Mouse (Mus musculus) lung, embryonic 16.5 days (tissue): ENCODE measurements at regions not wholly inside any gene's neighbourhood (a gene's known extent, or its start where the extent isn't known, plus 50 kb on each side); places are given as distances from the start of the nearest gene placed in this dataset.

Experiments
- ATAC-seq: fragments of 200-750 bp; cut with Nextera tagmentation; 2 replicates; pipeline ENCODE4 v1.8.0; 2017; ENCODE audit warnings: low read depth, mild to moderate bottlenecking, moderate library complexity
- H3K27ac ChIP-seq: fragments of 300-500 bp; sonication (generic); 2 replicates; pipeline ENCODE4 v1.5.1; 2014; ENCODE audit warnings: mild to moderate bottlenecking, control low read depth, low read length
- H3K27me3 ChIP-seq: fragments of 300-500 bp; sonication (generic); 2 replicates; pipeline ENCODE4 v1.6.1; 2014; ENCODE audit warnings: low read depth, low read length, mixed read lengths; ENCODE audit not compliant: control insufficient read depth, insufficient read depth
- H3K36me3 ChIP-seq: fragments of 300-500 bp; sonication (generic); 2 replicates; pipeline ENCODE4 v1.6.1; 2014; ENCODE audit warnings: low read length; ENCODE audit not compliant: control insufficient read depth, insufficient read depth
- H3K4me1 ChIP-seq: fragments of 300-500 bp; sonication (generic); replicated peaks from 2 replicates; pipeline ENCODE4 v1.6.1; 2014; ENCODE audit warnings: low read length, mixed read lengths; ENCODE audit not compliant: control insufficient read depth, insufficient read depth
- H3K4me2 ChIP-seq: fragments of 300-500 bp; sonication (generic); 2 replicates; pipeline ENCODE4 v1.6.1; 2014; ENCODE audit warnings: low read depth, low read length, control low read depth
- H3K4me3 ChIP-seq: fragments of 300-500 bp; sonication (generic); 2 replicates; pipeline ENCODE4 v1.5.1; 2014; ENCODE audit warnings: mild to moderate bottlenecking, low read length, control low read depth
- H3K9ac ChIP-seq: fragments of 300-500 bp; sonication (generic); 2 replicates; pipeline ENCODE4 v1.6.1; 2014; ENCODE audit warnings: low read length, control low read depth
- H3K9me3 ChIP-seq: fragments of 300-500 bp; sonication (generic); 2 replicates; pipeline ENCODE4 v1.6.1; 2016; ENCODE audit warnings: low read length; ENCODE audit not compliant: control insufficient read depth
- WGBS: fragments of 180-500 bp; shearing (Covaris S2); extraction: QIAGEN DNeasy Blood & Tissue Kit; methylation state at CpG from one replicate; pipeline ENCODE4 v1.1.7; 2014; 5-methylcytosine and 5-hydroxymethylcytosine counted together

DNA sequence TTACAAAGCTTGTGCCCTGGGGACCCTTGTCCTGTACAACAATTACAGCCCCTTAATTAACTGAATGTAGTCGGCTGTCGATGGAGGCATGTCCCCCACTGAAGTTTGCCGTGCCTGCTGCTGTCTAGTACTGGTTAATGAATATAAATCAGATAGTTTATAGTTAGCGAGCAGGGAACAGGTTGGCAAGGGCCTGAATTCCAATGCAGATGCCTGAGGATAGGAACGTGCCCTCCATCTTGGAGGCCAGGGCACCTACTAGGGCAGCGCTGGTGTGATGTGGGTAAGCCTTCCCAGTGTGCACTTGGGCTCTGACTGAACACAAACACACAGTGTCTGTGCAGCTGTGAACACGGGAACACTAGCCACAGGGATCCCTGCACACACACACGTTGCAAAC, 108.0 kb upstream of the Lhx1 start:
- no peak overlapping the region for H3K27ac ChIP-seq
- 46% methylated on average over 8 of the region's 8 CpGs for WGBS
- no peak for ATAC-seq
- H3K36me3 ChIP-seq = no peaks in the 10 kb centered on the region
- H3K9me3 ChIP-seq = no peaks in the 10 kb centered on the region
- H3K4me3 ChIP-seq = no peak overlapping the region
- no peak overlapping the region for H3K4me2 ChIP-seq
- no peaks in the 10 kb centered on the region for H3K4me1 ChIP-seq
- H3K9ac ChIP-seq = no peak overlapping the region
- H3K27me3 ChIP-seq = no peaks in the 10 kb centered on the region; the same call in 1 of the 2 replicates

- Histone ChIP-seq H3K4me1 (no peaks in the 10 kb centered on the region), H3K4me3 (no peak overlapping the region), H3K9me3 (no peaks in the 10 kb centered on the region), H3K4me2 (no peak overlapping the region), H3K36me3 (no peaks in the 10 kb centered on the region), H3K9ac (no peak overlapping the region), H3K27me3 (no peaks in the 10 kb centered on the region), H3K27ac (no peak overlapping the region)
- ATAC-seq = no peak
- WGBS = 41% methylated on average over 2 of the region's 2 CpGs
Observed at GRCm38 (mm10) chr11:84628111-84628510, 102.8 kb upstream of the Lhx1 start.

- no peaks in the 10 kb centered on the region for H3K27me3 ChIP-seq
- H3K27ac ChIP-seq = no peak overlapping the region
- no peak overlapping the region for H3K4me2 ChIP-seq
- WGBS = 66% methylated on average over 11 of the region's 11 CpGs
- no peak overlapping the region for H3K4me3 ChIP-seq
- H3K4me1 ChIP-seq = no peaks in the 10 kb centered on the region
- no peak overlapping the region for H3K9ac ChIP-seq
- no peaks in the 10 kb centered on the region for H3K9me3 ChIP-seq
- ATAC-seq = no peak
- no peaks in the 10 kb centered on the region for H3K36me3 ChIP-seq
Observed at GRCm38 (mm10) chr11:84627685-84628084, 102.3 kb upstream of the Lhx1 start.

DNA sequence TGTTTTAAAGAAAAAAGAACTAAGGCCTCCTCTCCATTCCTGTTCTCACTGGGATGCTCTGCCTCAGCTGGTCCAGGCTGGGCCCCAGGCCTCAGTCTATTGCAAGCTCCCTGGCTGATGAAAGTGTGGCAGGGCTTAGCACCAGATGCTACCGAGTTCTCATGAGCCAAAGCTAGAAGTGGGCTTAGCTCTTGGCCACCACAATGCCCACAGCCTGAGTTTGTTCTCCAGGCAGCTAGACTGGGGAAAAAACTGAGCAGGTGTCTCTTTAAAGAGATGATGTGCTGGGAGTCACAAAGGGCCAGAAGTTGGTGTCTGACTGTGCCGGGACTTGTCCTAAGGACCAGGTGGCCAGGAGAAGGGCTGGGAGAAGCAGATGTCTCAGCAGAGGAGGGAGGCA, 101.9 kb upstream of the Lhx1 start:
- no peak for ATAC-seq
- 70% methylated on average over 2 of the region's 2 CpGs for WGBS
- Histone ChIP-seq H3K9me3 (no peaks in the 10 kb centered on the region), H3K4me1 (no peaks in the 10 kb centered on the region), H3K27ac (no peak overlapping the region), H3K36me3 (no peaks in the 10 kb centered on the region), H3K27me3 (no peaks in the 10 kb centered on the region), H3K9ac (no peak overlapping the region), H3K4me2 (no peak overlapping the region), H3K4me3 (no peak overlapping the region)

GRCm38 (mm10) chr11:84624100-84624499, 98.8 kb upstream of the Lhx1 start:
- Histone ChIP-seq H3K4me2 (no peak overlapping the region), H3K9me3 (no peaks in the 10 kb centered on the region), H3K27ac (no peak overlapping the region), H3K4me1 (no peaks in the 10 kb centered on the region), H3K9ac (no peak overlapping the region), H3K4me3 (no peak overlapping the region), H3K36me3 (no peaks in the 10 kb centered on the region), H3K27me3 (no peaks in the 10 kb centered on the region)
- WGBS = 10% methylated on average over 5 of the region's 5 CpGs
- ATAC-seq = no peak

DNA sequence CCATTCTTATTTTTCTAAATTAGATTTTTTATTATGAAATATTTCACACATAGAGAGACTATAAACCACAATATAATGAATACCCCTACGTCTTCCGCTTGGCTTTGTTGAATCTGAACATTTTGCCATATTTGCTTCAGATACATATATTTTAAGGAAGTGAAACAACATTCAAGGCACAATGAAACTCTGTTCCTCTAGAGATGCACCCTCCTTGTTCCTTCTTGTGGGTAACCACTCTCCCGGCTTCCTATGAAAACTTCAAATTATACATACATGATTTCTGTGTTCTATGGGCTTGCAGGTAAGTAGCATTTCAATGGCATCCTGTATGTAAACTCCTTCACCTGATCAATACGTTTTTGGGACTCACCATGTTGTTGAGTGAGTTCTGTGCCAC, 94.4 kb upstream of the Lhx1 start:
- Histone ChIP-seq H3K4me1 (no peaks in the 10 kb centered on the region), H3K36me3 (no peaks in the 10 kb centered on the region), H3K9me3 (no peaks in the 10 kb centered on the region), H3K4me3 (no peak overlapping the region), H3K27me3 (no peaks in the 10 kb centered on the region), H3K9ac (no peak overlapping the region), H3K27ac (no peak overlapping the region), H3K4me2 (no peak overlapping the region)
- ATAC-seq = no peak
- WGBS = 85% methylated on average over 4 of the region's 4 CpGs

- Histone ChIP-seq H3K9ac (no peak overlapping the region), H3K36me3 (no peaks in the 10 kb centered on the region), H3K27ac (no peak overlapping the region), H3K4me2 (no peak overlapping the region), H3K27me3 (no peaks in the 10 kb centered on the region), H3K4me1 (no peaks in the 10 kb centered on the region), H3K9me3 (no peaks in the 10 kb centered on the region), H3K4me3 (no peak overlapping the region)
- ATAC-seq = no peak
- 85% methylated on average over 3 of the region's 3 CpGs for WGBS
Observed at GRCm38 (mm10) chr11:84618576-84618975, 93.2 kb upstream of the Lhx1 start.

DNA sequence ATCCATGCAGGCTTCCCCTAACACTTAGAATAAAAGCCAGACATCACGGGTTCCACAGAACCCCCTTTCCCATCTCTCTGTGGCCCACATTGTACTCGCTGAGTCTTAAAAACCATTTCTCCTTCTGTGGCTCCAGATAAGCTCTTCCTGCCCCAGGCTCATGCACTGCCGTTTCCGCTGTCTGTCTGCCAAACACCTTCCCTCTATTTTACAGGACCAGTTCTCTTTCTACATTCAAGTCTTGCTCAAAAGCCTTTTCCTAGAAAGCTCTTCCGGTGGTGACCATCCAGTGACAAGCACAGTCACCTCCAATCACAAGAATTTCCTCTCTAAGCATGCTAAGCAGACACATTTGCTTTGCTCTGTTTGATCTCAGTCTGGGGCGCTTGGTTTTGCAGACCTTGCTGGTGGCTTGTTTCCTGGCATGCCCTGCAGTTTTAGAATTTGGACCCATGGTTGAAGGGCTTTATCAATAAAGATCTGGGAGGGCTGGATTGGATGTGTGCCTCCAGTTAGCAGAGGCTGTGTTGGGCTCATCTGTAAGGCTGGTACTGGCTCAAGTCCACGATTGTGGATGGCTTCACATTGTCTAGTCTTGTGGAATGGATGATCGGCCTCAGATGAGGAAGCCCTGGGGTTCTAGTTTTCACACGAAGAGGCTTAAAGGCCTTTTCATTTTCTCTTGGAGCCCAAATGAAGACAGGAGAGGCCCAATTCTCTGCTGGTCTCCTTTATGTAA, 87.8 kb upstream of the Lhx1 start:
- no peak overlapping the region for H3K4me3 ChIP-seq
- H3K27ac ChIP-seq = no peak overlapping the region
- H3K4me2 ChIP-seq = no peak overlapping the region
- H3K27me3 ChIP-seq = no peaks in the 10 kb centered on the region
- H3K9me3 ChIP-seq = no peaks in the 10 kb centered on the region
- no peak for ATAC-seq
- 62% methylated on average over 9 of the region's 9 CpGs for WGBS
- no peaks in the 10 kb centered on the region for H3K4me1 ChIP-seq
- no peaks in the 10 kb centered on the region for H3K36me3 ChIP-seq
- H3K9ac ChIP-seq = no peak overlapping the region

DNA sequence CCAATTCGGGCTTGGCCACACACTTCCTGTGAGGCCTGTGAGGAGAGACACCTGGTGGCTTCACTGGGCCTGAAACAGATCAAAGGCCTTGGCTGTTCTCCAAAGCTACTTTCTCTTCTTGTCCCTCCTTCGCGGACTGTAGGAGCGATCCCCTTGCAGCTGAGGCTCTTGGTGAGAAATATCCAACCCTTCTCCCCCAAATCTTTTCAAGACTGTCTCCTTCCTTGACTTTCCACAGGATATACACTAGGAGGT, 86.2 kb upstream of the Lhx1 start:
- Histone ChIP-seq H3K9ac (no peak overlapping the region), H3K4me2 (no peak overlapping the region), H3K27me3 (no peaks in the 10 kb centered on the region), H3K4me1 (no peaks in the 10 kb centered on the region), H3K27ac (no peak overlapping the region), H3K4me3 (no peak overlapping the region), H3K9me3 (no peaks in the 10 kb centered on the region), H3K36me3 (no peaks in the 10 kb centered on the region)
- ATAC-seq = no peak
- 34% methylated on average over 4 of the region's 4 CpGs for WGBS
